Comparison of ENCODE assay signal across 25 mouse cellular contexts in the genomic region with DNA sequence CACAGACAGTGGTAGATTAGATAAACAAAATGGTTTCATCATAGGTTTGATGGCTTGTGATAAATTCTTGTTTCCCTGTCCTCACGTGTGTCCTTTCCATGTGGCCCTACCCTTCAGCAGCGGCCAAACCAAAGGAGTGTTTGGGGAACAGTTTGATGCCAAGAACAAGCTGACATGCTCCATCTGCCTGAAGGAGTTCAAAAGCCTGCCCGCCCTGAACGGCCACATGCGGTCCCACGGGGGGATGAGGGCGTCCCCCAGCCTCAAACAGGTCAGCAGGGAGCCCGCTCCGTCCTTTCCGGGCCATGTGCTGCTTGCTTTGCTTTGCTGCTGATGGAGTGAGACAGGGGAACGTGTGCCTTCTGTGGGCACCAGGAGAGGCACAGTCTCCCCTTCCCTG.
"Had no signal": no experiment of that assay in that cellular context is flagged by ENCODE, and none has a peak within 500 bp of the region (broad histone marks: within the 10 kb centered on the region; RNA-seq: fewer than 3 reads in every experiment).

No protein-coding gene starts in this region.

- H3K27ac ChIP-seq: embryonic facial prominence, embryonic 10.5 days; embryonic facial prominence, embryonic 12.5 days; embryonic facial prominence, embryonic 13.5 days; embryonic facial prominence, embryonic 15.5 days; forebrain, embryonic 10.5 days; forebrain, embryonic 12.5 days; forebrain, embryonic 13.5 days; forebrain, embryonic 15.5 days; gastrocnemius, adult 2 months; heart, adult 2 months; heart, embryonic 10.5 days had no signal

- H3K4me3 ChIP-seq: embryonic facial prominence, embryonic 10.5 days; embryonic facial prominence, embryonic 12.5 days; embryonic facial prominence, embryonic 13.5 days; embryonic facial prominence, embryonic 15.5 days; erythroblast, embryonic 14.5 days; forebrain, embryonic 10.5 days; forebrain, embryonic 12.5 days; forebrain, embryonic 13.5 days; forebrain, embryonic 15.5 days; gastrocnemius, adult 2 months; heart, adult 2 months; heart, embryonic 10.5 days had no signal

- H3K9ac ChIP-seq: embryonic facial prominence, embryonic 12.5 days; embryonic facial prominence, embryonic 13.5 days; embryonic facial prominence, embryonic 15.5 days; forebrain, embryonic 12.5 days; forebrain, embryonic 13.5 days; forebrain, embryonic 15.5 days; forebrain, postnatal 0 days had no signal

- DNase-seq: cerebellum, adult 9-10 months; cerebellum, adult 9-11 months; cerebellum, postnatal 10 days; cerebellum, postnatal 14 days; cerebellum, postnatal 25 days; cerebellum, postnatal 36 days; embryo, embryonic 11 days; forebrain, postnatal 0 days; gastrocnemius, adult 2 months; gastrocnemius, postnatal 10 days; gastrocnemius, postnatal 14 days; gastrocnemius, postnatal 25 days; gastrocnemius, postnatal 36 days; heart, adult 18-20 months; heart, adult 2 months had no signal

- H3K27me3 ChIP-seq: embryonic facial prominence, embryonic 12.5 days; embryonic facial prominence, embryonic 13.5 days; embryonic facial prominence, embryonic 15.5 days; forebrain, embryonic 12.5 days; forebrain, embryonic 13.5 days; forebrain, embryonic 15.5 days had no signal

- H3K4me1 ChIP-seq: embryonic facial prominence, embryonic 12.5 days; embryonic facial prominence, embryonic 13.5 days; embryonic facial prominence, embryonic 15.5 days; forebrain, embryonic 12.5 days; forebrain, embryonic 13.5 days; forebrain, embryonic 15.5 days had no signal

- H3K9me3 ChIP-seq: embryonic facial prominence, embryonic 10.5 days; embryonic facial prominence, embryonic 12.5 days; embryonic facial prominence, embryonic 13.5 days; embryonic facial prominence, embryonic 15.5 days; forebrain, embryonic 10.5 days; forebrain, embryonic 12.5 days; forebrain, embryonic 13.5 days; forebrain, embryonic 15.5 days; heart, embryonic 10.5 days had no signal
